Mouse (Mus musculus) midbrain, embryonic 11.5 days (tissue): ENCODE measurements around the gene Syce2. TPM values are rescaled to one million over a fixed set of nuclear protein-coding genes. Genes with fewer than 3 reads are reported as not detected.
"Not testable (repeated sequence)": the region's sequence is repeated elsewhere in the genome, so short reads cannot be mapped to it uniquely, and the experiment has no call there.

ENCODE experiments used
- ATAC-seq: fragments of 200-750 bp; cut with Nextera tagmentation; 2 replicates; pipeline ENCODE4 v1.8.0; 2017; ENCODE audit warnings: moderate TSS enrichment, moderate library complexity; ENCODE audit not compliant: low FRiP score
- DNase-seq: peaks from one replicate; pipeline ENCODE4 v3.0.0; 2015; ENCODE audit warnings: low spot score; ENCODE audit errors: missing footprints
- H3K27ac ChIP-seq: fragments of 300-500 bp; sonication (generic); 2 replicates; pipeline ENCODE4 v1.5.1; 2014; ENCODE audit warnings: low read depth, low read length
- H3K27me3 ChIP-seq: fragments of 300-500 bp; sonication (generic); 2 replicates; pipeline ENCODE4 v1.6.1; 2014; ENCODE audit warnings: mild to moderate bottlenecking, low read length, moderate library complexity, mixed read lengths; ENCODE audit not compliant: control insufficient read depth, insufficient read depth
- H3K36me3 ChIP-seq: fragments of 300-500 bp; sonication (generic); 2 replicates; pipeline ENCODE4 v1.6.1; 2014; ENCODE audit warnings: mild to moderate bottlenecking, low read length, moderate library complexity, mixed read lengths; ENCODE audit not compliant: control insufficient read depth, insufficient read depth
- H3K4me1 ChIP-seq: fragments of 300-500 bp; sonication (generic); 2 replicates; pipeline ENCODE4 v1.6.1; 2014; ENCODE audit warnings: low read length; ENCODE audit not compliant: control insufficient read depth, insufficient read depth
- H3K4me2 ChIP-seq: fragments of 300-500 bp; sonication (generic); 2 replicates; pipeline ENCODE4 v1.6.1; 2014; ENCODE audit warnings: mild to moderate bottlenecking, moderate library complexity
- H3K4me3 ChIP-seq: fragments of 300-500 bp; sonication (generic); 2 replicates; pipeline ENCODE4 v1.5.1; 2014; ENCODE audit warnings: low read depth, low read length
- H3K9ac ChIP-seq: fragments of 300-500 bp; sonication (generic); 2 replicates; pipeline ENCODE4 v1.6.1; 2014; ENCODE audit warnings: low read length
- H3K9me3 ChIP-seq: fragments of 300-500 bp; sonication (generic); 2 replicates; pipeline ENCODE4 v1.6.1; 2016; ENCODE audit warnings: low read length; ENCODE audit not compliant: control insufficient read depth
- WGBS: fragments of 180-500 bp; shearing (Covaris S2); extraction: QIAGEN DNeasy Blood & Tissue Kit; methylation state at CpG from one replicate; pipeline ENCODE4 v1.1.7; 2014; 5-methylcytosine and 5-hydroxymethylcytosine counted together
- polyA plus RNA-seq: library from polyadenylated mRNA; unstranded; fragments of >200 nt; fragmentation: Nextera tagmentation; extraction: Ambion mirVana; gene quantifications from 2 replicates; pipeline ENCODE4 v1.2.1, GENCODE M21; 2014

Gene Syce2
- polyA plus RNA-seq, result 53.2 and 58.8 TPM in 2 replicates

- peak; percentile 95 for DNase-seq
- H3K27ac ChIP-seq, result no peak within 1 kb of the TSS
Measured at GRCm38 (mm10) chr8:84871376-84872308, at the start of gene Syce2. Gene Syce2 (plus strand): TSS chr8:84872111.

GRCm38 (mm10) chr8:84822723-84823122, 49.2 kb upstream of the Syce2 start, which contains the start of gene Dand5:
Gene Dand5 (minus strand): TSS chr8:84822823.
- no peak within 1 kb of the TSS for H3K27ac ChIP-seq
- H3K4me1 ChIP-seq, result no peaks in the 10 kb centered on the region
- no peaks in the 10 kb centered on the region for H3K9me3 ChIP-seq
- H3K27me3 ChIP-seq, result no peaks in the 10 kb centered on the region
- peak within 1 kb of the TSS; percentile 37 for H3K4me2 ChIP-seq
- H3K9ac ChIP-seq, result no peak within 1 kb of the TSS
- no peak within 1 kb of the TSS for H3K4me3 ChIP-seq
- WGBS, result 25% methylated on average over 3 of the region's 3 CpGs
- no peaks in the 10 kb centered on the region for H3K36me3 ChIP-seq
- DNase-seq, result no peak
- no peak for ATAC-seq

More at GRCm38 (mm10) chr8:84871376-84872308, at the start of gene Syce2:
- H3K4me3 ChIP-seq, result peak within 1 kb of the TSS; percentile 31
- ATAC-seq, result peak; percentile 73
- peak within 1 kb of the TSS; percentile 71 for H3K4me2 ChIP-seq
- H3K9ac ChIP-seq, result peak within 1 kb of the TSS; percentile 66
- H3K4me1 ChIP-seq, result peaks cover 6% of the 10 kb centered on the region; the same call in 1 of the 2 replicates
- H3K36me3 ChIP-seq, result peaks cover 16% of the 10 kb centered on the region
- peaks cover 8% of the 10 kb centered on the region for H3K27me3 ChIP-seq
- WGBS, result 19% methylated on average over 42 of the region's 46 CpGs
- no peaks in the 10 kb centered on the region for H3K9me3 ChIP-seq

- Histone ChIP-seq H3K4me3 (no peak overlapping the region), H3K4me2 (peak overlapping the region; percentile 37)
Measured at GRCm38 (mm10) chr8:84823653-84824052, 48.3 kb upstream of the Syce2 start.

GRCm38 (mm10) chr8:84825636-84826035, 46.3 kb upstream of the Syce2 start:
- no peak for ATAC-seq

More at GRCm38 (mm10) chr8:84823653-84824052, 48.3 kb upstream of the Syce2 start:
- peak; percentile 80 for ATAC-seq
- WGBS, result under 1% methylated on average over 18 of the region's 18 CpGs
- no peak overlapping the region for H3K27ac ChIP-seq
- H3K9me3 ChIP-seq, result no peaks in the 10 kb centered on the region
- H3K9ac ChIP-seq, result no peak overlapping the region
- no peaks in the 10 kb centered on the region for H3K27me3 ChIP-seq
- DNase-seq, result peak; percentile 99
- no peaks in the 10 kb centered on the region for H3K4me1 ChIP-seq
- no peaks in the 10 kb centered on the region for H3K36me3 ChIP-seq

GRCm38 (mm10) chr8:84826518-84826917, 45.4 kb upstream of the Syce2 start:
- not testable (repeated sequence) for H3K36me3 ChIP-seq, H3K9ac ChIP-seq, H3K4me3 ChIP-seq, ATAC-seq, DNase-seq, H3K27ac ChIP-seq, H3K4me2 ChIP-seq, H3K27me3 ChIP-seq, H3K4me1 ChIP-seq, H3K9me3 ChIP-seq
- WGBS, result 68% methylated on average over 2 of the region's 2 CpGs

More at GRCm38 (mm10) chr8:84825636-84826035, 46.3 kb upstream of the Syce2 start:
- no peak overlapping the region for H3K4me2 ChIP-seq
- H3K9me3 ChIP-seq, result no peaks in the 10 kb centered on the region
- no peaks in the 10 kb centered on the region for H3K36me3 ChIP-seq
- DNase-seq, result no peak
- no peak overlapping the region for H3K9ac ChIP-seq
- no peak overlapping the region for H3K4me3 ChIP-seq
- H3K27ac ChIP-seq, result no peak overlapping the region
- no peaks in the 10 kb centered on the region for H3K27me3 ChIP-seq
- no peaks in the 10 kb centered on the region for H3K4me1 ChIP-seq
- WGBS, result 74% methylated on average over 4 of the region's 4 CpGs

- Histone ChIP-seq H3K4me1 (peaks cover 6% of the 10 kb centered on the region; the same call in 1 of the 2 replicates), H3K27ac (peak within 1 kb of the TSS; percentile 74), H3K27me3 (no peaks in the 10 kb centered on the region), H3K9me3 (no peaks in the 10 kb centered on the region), H3K4me2 (peak within 1 kb of the TSS; percentile 64), H3K36me3 (peaks cover 10% of the 10 kb centered on the region; the same call in 1 of the 2 replicates), H3K9ac (peak within 1 kb of the TSS; percentile 97), H3K4me3 (peak within 1 kb of the TSS; percentile 76)
- peak; percentile 85 for DNase-seq
- 82% methylated on average over 11 of the region's 11 CpGs for WGBS
- no peak for ATAC-seq
Measured at GRCm38 (mm10) chr8:84831490-84831889, 40.4 kb upstream of the Syce2 start, which contains the start of gene Gadd45gip1. Gene Gadd45gip1 (plus strand): TSS chr8:84831522.

- Histone ChIP-seq H3K9ac (peak overlapping the region; percentile 97), H3K36me3 (peaks cover 16% of the 10 kb centered on the region), H3K4me3 (peak overlapping the region; percentile 76), H3K4me2 (peak overlapping the region; percentile 64), H3K27me3 (no peaks in the 10 kb centered on the region), H3K4me1 (peaks cover 6% of the 10 kb centered on the region; the same call in 1 of the 2 replicates), H3K9me3 (no peaks in the 10 kb centered on the region), H3K27ac (peak overlapping the region; percentile 74)
- ATAC-seq (peak; percentile 86), DNase-seq (peak; percentile 99)
- WGBS, result under 1% methylated on average over 59 of the region's 59 CpGs
Measured at GRCm38 (mm10) chr8:84832034-84832717, 39.7 kb upstream of the Syce2 start.

GRCm38 (mm10) chr8:84832759-84833742, 38.9 kb upstream of the Syce2 start:
- Histone ChIP-seq H3K9me3 (no peaks in the 10 kb centered on the region), H3K27ac (no peak overlapping the region), H3K36me3 (peaks cover 24% of the 10 kb centered on the region), H3K4me2 (peak overlapping the region; percentile 64), H3K9ac (peak overlapping the region; percentile 97), H3K4me3 (peak overlapping the region; percentile 76), H3K4me1 (peaks cover 6% of the 10 kb centered on the region; the same call in 1 of the 2 replicates), H3K27me3 (no peaks in the 10 kb centered on the region)
- ATAC-seq (no peak), DNase-seq (no peak)
- WGBS, result 78% methylated on average over 10 of the region's 10 CpGs
